Mouse (Mus musculus) embryonic fibroblast, embryonic 13.5 days (primary cell): ENCODE measurements around the gene Gm20509.

ENCODE experiments used
- CTCF ChIP-seq: IDR thresholded peaks from 2 replicates; pipeline ENCODE4 v1.5.1; 2011; ENCODE audit warnings: mild to moderate bottlenecking, control low read depth, low read length, moderate library complexity, borderline replicate concordance; ENCODE audit not compliant: insufficient read depth
- POLR2A ChIP-seq: IDR thresholded peaks from 2 replicates; pipeline ENCODE4 v1.6.1; 2011; ENCODE audit warnings: low read depth, mild to moderate bottlenecking, control low read depth, low read length, moderate library complexity

DNA sequence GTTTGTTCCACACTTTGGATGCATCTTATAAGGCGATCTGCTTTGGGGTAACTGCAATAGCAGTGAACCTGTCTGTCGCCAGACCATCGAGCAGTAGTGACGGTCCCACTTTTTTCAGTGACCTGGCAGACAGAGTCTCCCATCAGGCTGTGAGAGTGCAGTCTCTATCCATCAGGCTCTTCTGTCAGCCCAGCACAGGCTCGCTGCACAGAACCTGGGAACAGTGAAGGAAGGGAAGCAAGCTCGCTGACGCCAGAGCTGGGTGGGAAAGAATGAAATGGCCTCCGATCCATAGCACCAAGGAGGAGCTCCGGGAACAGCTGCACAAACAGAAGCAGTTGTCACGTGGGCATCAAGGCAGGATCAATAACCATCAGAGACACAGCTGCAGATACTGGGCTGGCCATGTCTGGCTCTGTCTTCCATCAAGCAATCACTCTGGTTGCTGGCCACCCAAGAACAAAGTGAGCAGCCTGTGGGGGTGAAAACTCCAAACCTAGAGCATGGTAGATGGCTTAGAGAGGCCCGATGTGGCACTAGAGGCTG, 35.1 kb downstream of the Gm20509 start:
- TF ChIP-seq CTCF = no peak
- no peak for TF ChIP-seq POLR2A
